Mouse (Mus musculus) forebrain, postnatal 0 days (tissue): ENCODE measurements at regions not wholly inside any gene's neighbourhood (a gene's known extent, or its start where the extent isn't known, plus 50 kb on each side); places are given as distances from the start of the nearest gene placed in this dataset.

Experiments
- ATAC-seq: fragments of 200-750 bp; cut with Nextera tagmentation; 2 replicates; pipeline ENCODE4 v1.8.0; 2017; ENCODE audit warnings: mild to moderate bottlenecking, moderate library complexity
- DNase-seq: peaks from one replicate; pipeline ENCODE4 v3.0.0-alpha.2; 2015
- H3K27ac ChIP-seq: fragments of 300-500 bp; sonication (generic); 2 replicates; pipeline ENCODE4 v1.5.1; 2014; ENCODE audit warnings: low read depth, mild to moderate bottlenecking, antibody characterized with exemption, low read length, moderate library complexity, mixed read lengths
- H3K27me3 ChIP-seq: fragments of 300-500 bp; sonication (generic); 2 replicates; pipeline ENCODE4 v1.6.1; 2014; ENCODE audit warnings: mild to moderate bottlenecking, low read length, mixed read lengths; ENCODE audit not compliant: insufficient read depth
- H3K36me3 ChIP-seq: fragments of 300-500 bp; sonication (generic); 2 replicates; pipeline ENCODE4 v1.6.1; 2014; ENCODE audit warnings: mild to moderate bottlenecking, moderate library complexity; ENCODE audit not compliant: insufficient read depth
- H3K4me1 ChIP-seq: fragments of 300-500 bp; sonication (generic); 2 replicates; pipeline ENCODE4 v1.6.1; 2014; ENCODE audit warnings: antibody characterized with exemption; ENCODE audit not compliant: insufficient read depth
- H3K4me2 ChIP-seq: fragments of 300-500 bp; sonication (generic); 2 replicates; pipeline ENCODE4 v1.6.1; 2014; ENCODE audit warnings: low read depth, mild to moderate bottlenecking, moderate library complexity
- H3K4me3 ChIP-seq: fragments of 300-500 bp; sonication (generic); 2 replicates; pipeline ENCODE4 v1.5.1; 2014; ENCODE audit warnings: low read depth, low read length, mixed read lengths
- H3K9ac ChIP-seq: fragments of 300-500 bp; sonication (generic); 2 replicates; pipeline ENCODE4 v1.6.1; 2014; ENCODE audit warnings: mild to moderate bottlenecking
- H3K9me3 ChIP-seq: fragments of 300-500 bp; sonication (generic); 2 replicates; pipeline ENCODE4 v1.6.1; 2016; ENCODE audit warnings: low read length
- CTCF ChIP-seq: sonication (generic); IDR thresholded peaks from 2 replicates; pipeline ENCODE4 v1.5.1; 2016; ENCODE audit warnings: antibody characterized with exemption, control low read depth, low read depth
- WGBS: fragments of 180-500 bp; shearing (Covaris S2); extraction: QIAGEN DNeasy Blood & Tissue Kit; methylation state at CpG from one replicate; pipeline ENCODE4 v1.1.7; 2014; 5-methylcytosine and 5-hydroxymethylcytosine counted together

GRCm38 (mm10) chr6:100517662-100518061 is 153.3 kb downstream of the Shq1 start:
- no peak overlapping the region for H3K4me2 ChIP-seq
- no peaks in the 10 kb centered on the region for H3K36me3 ChIP-seq
- H3K9me3 ChIP-seq = no peaks in the 10 kb centered on the region
- no peak for TF ChIP-seq CTCF
- WGBS = 36% methylated on average over 6 of the region's 6 CpGs
- H3K27me3 ChIP-seq = no peaks in the 10 kb centered on the region
- H3K27ac ChIP-seq = peak overlapping the region; percentile 57; the same call in 1 of the 2 replicates
- H3K4me1 ChIP-seq = 0 out of 2 replicates have a peak, but pooled peaks cover 4% of the 10 kb centered on the region
- no peak overlapping the region for H3K4me3 ChIP-seq
- no peak overlapping the region for H3K9ac ChIP-seq
- ATAC-seq (peak; percentile 74), DNase-seq (peak; percentile 61)

- Histone ChIP-seq H3K36me3 (no peaks in the 10 kb centered on the region), H3K9me3 (no peaks in the 10 kb centered on the region), H3K4me1 (no peaks in the 10 kb centered on the region), H3K27ac (no peak overlapping the region), H3K4me3 (no peak overlapping the region), H3K9ac (no peak overlapping the region), H3K27me3 (no peaks in the 10 kb centered on the region), H3K4me2 (no peak overlapping the region)
- peak; percentile 42 for DNase-seq
- no peak for ATAC-seq
- TF ChIP-seq CTCF = peak; percentile 55
- 57% methylated on average over 4 of the region's 4 CpGs for WGBS
Observed at GRCm38 (mm10) chr6:100512676-100513075, 158.3 kb downstream of the Shq1 start.

DNA sequence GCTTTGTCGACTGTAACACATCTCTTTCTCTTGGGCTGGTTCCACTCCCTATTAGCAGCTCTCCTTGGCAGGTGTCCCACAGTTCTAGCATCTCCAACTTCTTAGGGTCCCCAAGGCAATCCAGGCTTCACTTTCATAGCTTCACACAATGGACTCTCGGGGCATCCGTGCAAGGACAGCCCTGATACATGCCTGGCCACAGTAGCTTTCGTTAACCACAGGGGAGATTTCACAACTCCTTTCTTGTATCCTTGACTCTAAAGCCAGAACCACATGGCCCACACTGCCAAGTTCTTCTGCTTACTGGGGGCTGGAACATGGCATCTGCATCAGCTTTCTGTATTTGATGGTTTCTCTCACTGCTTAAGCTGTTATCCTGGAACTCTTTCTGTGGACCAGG is 160.3 kb downstream of the Shq1 start:
- WGBS = 50% methylated on average over 4 of the region's 4 CpGs
- Histone ChIP-seq H3K4me2 (no peak overlapping the region), H3K4me1 (no peaks in the 10 kb centered on the region), H3K9me3 (no peaks in the 10 kb centered on the region), H3K9ac (no peak overlapping the region), H3K27ac (no peak overlapping the region), H3K4me3 (no peak overlapping the region), H3K27me3 (no peaks in the 10 kb centered on the region), H3K36me3 (no peaks in the 10 kb centered on the region)
- DNase-seq (no peak), ATAC-seq (no peak)
- no peak for TF ChIP-seq CTCF

- no peak overlapping the region for H3K9ac ChIP-seq
- no peak overlapping the region for H3K27ac ChIP-seq
- no peak overlapping the region for H3K4me2 ChIP-seq
- TF ChIP-seq CTCF = no peak
- H3K36me3 ChIP-seq = no peaks in the 10 kb centered on the region
- no peaks in the 10 kb centered on the region for H3K27me3 ChIP-seq
- no peak overlapping the region for H3K4me3 ChIP-seq
- WGBS = 62% methylated on average over 15 of the region's 15 CpGs
- H3K9me3 ChIP-seq = no peaks in the 10 kb centered on the region
- 0 out of 2 replicates have a peak, but pooled peaks cover 4% of the 10 kb centered on the region for H3K4me1 ChIP-seq
- ATAC-seq = no peak
- no peak for DNase-seq
Observed at GRCm38 (mm10) chr6:100505506-100506247, 165.3 kb downstream of the Shq1 start.

DNA sequence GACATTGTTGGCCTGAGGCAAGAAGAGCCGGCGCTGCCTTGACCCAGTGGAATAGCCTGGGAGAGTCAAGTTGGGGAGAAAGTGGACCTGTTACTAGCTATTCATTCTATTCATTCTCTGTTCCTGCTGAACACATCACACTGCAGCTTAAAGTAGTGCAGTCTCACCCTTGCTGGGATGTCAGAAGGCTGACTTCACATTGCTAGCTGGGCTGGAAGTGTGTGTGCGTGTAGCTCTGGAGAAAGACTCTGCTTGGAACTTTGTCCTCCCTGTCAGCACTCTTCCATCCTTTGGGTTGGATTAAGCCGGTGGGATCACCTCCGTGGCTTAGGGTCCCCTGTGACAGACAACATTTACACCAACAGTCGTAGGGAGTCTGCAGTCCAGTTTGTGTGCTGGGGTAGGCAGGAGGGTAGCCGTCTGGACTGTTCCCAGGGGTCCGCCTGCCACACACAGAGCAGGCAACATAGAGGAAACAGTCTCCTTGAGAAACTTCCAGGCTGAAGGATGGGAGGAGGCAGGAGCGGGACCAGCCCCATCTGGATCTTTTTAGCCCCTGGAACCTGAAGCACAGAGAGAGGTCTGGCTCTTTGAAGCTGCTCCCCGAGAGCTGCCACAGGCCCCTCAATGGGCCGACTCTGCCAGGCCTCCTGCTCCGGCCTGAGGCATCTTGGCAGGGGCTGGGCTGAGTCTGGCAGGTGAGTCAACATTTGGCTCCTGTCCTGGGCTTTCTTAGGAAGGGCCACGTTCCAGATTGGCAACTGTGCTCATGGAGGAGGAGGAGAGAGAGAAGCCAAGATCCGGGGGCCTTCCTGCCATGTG is 167.8 kb downstream of the Shq1 start:
- no peak for TF ChIP-seq CTCF
- Histone ChIP-seq H3K27me3 (no peaks in the 10 kb centered on the region), H3K9ac (no peak overlapping the region), H3K27ac (no peak overlapping the region), H3K36me3 (no peaks in the 10 kb centered on the region), H3K4me2 (no peak overlapping the region), H3K4me1 (0 out of 2 replicates have a peak, but pooled peaks cover 5% of the 10 kb centered on the region), H3K9me3 (no peaks in the 10 kb centered on the region), H3K4me3 (no peak overlapping the region)
- DNase-seq = peak; percentile 74
- 37% methylated on average over 14 of the region's 14 CpGs for WGBS
- peak; percentile 77 for ATAC-seq

GRCm38 (mm10) chr6:100502139-100502538 is 168.8 kb downstream of the Shq1 start:
- no peak overlapping the region for H3K4me2 ChIP-seq
- no peak overlapping the region for H3K4me3 ChIP-seq
- no peak overlapping the region for H3K27ac ChIP-seq
- no peak for ATAC-seq
- TF ChIP-seq CTCF = no peak
- no peaks in the 10 kb centered on the region for H3K36me3 ChIP-seq
- 0 out of 2 replicates have a peak, but pooled peaks cover 9% of the 10 kb centered on the region for H3K4me1 ChIP-seq
- WGBS = 41% methylated on average over 6 of the region's 6 CpGs
- H3K27me3 ChIP-seq = no peaks in the 10 kb centered on the region
- H3K9ac ChIP-seq = no peak overlapping the region
- H3K9me3 ChIP-seq = no peaks in the 10 kb centered on the region
- no peak for DNase-seq

DNA sequence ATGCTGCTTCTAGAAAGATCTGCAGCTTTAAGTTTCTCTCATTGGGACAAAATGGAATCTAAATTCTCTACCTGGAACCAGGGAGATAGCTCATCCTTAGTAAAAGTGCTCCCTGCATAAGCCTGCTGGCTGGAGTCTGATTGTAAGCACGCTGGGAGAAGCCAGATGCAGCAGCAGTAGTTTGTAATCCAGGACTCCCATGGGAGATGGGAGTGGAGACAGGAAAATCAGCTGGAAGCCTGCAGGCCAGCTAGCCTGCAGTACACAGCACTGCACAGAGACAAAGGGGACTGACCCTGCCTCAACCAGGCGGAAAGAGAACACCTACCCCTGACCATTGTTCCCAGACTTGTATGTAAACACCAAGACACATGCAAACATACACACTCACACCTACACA is 170.2 kb downstream of the Shq1 start:
- TF ChIP-seq CTCF = no peak
- Histone ChIP-seq H3K36me3 (no peaks in the 10 kb centered on the region), H3K4me1 (0 out of 2 replicates have a peak, but pooled peaks cover 9% of the 10 kb centered on the region), H3K27ac (no peak overlapping the region), H3K9ac (no peak overlapping the region), H3K4me2 (no peak overlapping the region), H3K4me3 (no peak overlapping the region), H3K9me3 (no peaks in the 10 kb centered on the region), H3K27me3 (no peaks in the 10 kb centered on the region)
- 73% methylated on average over 2 of the region's 2 CpGs for WGBS
- ATAC-seq (no peak), DNase-seq (no peak)
